Mouse (Mus musculus): ENCODE measurements around the gene Mrc2.

Gene Mrc2

DNA sequence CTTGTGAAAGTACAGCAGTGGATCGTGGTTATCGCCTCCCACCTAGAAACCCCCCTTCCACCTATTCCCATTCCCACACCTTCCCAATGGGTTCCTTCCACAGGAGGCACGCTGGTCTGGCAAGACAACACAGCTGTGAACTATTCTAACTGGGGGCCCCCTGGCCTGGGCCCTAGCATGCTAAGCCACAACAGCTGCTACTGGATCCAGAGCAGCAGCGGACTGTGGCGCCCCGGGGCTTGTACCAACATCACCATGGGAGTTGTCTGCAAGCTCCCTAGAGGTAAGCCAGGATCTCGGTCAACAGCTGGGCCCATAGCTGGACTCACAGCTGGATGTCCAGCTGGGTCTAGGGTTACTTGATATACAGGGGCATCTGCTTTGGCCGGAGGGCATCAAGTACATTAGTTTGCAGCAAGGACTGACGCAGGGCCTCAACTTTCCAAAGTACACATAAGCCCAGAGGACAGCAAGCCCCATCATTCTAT is 56.1 kb downstream of the Mrc2 start:
- DNase-seq (ENCODE audit: extremely low read depth, insufficient read length, low spot score): no peak

DNA sequence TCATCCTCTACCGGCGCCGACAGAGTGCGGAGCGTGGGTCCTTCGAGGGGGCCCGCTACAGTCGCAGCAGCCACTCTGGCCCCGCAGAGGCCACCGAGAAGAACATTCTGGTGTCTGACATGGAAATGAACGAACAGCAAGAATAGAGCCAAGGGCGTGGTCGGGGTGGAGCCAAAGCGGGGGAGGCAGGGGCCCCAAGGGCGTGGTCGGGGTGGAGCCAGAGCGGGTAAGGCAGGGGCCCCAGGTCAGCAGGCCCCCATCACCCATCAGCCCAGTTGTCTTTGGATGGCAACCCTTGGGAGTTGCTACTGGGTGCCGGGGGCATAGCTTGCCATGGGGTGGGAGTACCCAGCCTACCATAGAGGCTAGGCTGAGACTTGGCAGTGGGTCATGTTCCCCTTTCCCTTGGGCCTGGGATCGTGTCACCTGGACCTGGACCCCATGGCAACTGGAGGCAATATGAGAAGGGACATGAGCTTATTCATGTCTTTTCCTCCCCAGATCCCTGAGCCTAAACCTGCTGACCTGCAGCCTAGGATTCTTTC is 57.4 kb downstream of the Mrc2 start:
- no peak for DNase-seq (ENCODE audit: extremely low read depth, insufficient read length, low spot score)

DNA sequence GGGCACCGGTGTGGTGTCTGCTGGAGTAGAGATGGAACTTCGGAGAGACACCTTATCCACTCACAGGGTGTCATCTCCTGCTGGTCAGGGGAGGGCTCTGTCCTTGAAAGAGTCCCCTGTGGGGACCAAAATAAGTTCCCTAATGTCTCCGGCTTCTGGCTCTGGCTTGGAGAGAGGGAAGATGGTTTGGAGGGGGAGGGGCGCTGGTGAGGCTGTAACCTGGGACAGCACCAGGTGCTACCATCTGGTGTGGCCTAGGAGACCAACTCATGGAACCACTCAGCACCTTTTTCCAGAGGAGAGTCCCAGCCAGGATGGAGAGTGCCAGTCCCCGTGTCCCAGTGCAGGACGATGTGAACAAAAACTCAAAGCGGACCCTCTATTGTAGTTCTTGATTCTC is 58.2 kb downstream of the Mrc2 start:
- DNase-seq (ENCODE audit: extremely low read depth, insufficient read length, low spot score): no peak

DNA sequence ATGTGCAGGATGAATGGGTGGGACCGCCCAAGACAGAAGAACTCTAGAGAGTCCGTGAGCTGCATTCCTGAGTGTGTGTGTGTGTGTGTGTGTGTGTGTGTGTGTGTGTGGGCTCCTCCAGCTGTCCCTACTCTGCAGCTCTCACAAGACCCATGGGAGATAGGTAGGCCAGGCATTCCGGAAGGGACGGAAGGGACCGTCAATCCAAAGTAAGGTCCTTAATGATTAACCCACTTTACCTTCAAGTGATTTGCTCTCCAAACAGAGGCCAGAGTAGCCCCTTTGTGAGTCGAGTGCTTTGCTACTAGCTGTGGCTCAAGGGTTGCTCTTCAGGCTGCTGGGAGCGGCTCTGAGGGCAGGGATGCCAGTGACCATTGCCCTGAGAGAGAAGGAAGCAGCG is 59.7 kb downstream of the Mrc2 start:
- DNase-seq (ENCODE audit: extremely low read depth, insufficient read length, low spot score): no peak

DNA sequence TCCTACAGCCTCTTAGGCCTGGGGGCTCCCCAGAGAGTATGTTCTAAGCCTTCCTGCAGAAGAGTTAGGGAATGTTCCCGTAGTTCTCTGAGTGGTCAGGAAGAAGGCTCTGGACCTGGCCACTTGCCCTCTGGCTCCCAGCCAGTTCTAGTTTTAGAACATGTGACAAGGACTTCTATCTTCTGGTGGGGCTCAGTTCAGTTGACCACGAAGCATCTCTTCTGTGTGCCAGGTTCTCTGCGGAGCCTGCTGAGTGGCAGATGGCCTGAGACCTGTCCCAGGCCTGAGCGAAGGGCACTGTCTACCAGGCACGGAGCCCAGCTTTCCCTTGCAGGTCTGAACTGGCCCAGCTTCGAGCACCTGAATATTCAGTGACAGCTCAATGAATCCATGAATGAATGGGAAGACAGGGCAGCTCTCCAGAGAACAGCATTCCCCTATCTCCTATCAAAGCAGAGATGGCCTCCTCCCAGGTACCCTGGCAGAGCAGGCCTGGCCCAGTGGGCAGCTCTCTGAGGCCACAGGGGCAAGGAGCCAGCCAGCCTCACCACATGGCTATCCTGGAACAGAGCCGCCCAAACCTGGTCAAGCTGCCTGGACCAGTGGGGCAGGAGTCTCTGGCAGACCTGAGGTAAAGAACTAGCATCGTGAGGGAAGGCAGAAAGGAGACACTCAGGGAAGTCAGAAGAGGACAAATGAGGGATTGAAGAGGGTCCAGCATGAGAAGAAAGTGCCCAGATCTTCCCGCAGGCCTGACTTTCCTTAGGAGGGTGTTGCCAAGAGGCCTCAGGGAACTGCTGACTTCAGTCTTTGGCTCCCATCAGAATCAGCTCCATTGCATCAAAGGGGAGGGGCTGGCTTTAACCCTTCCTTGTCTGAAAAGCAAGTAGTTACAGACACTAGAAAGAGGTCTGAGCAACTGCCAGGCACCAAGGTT is 60.8 kb downstream of the Mrc2 start:
- peak; percentile 72 for DNase-seq (ENCODE audit: extremely low read depth, insufficient read length, low spot score)

DNA sequence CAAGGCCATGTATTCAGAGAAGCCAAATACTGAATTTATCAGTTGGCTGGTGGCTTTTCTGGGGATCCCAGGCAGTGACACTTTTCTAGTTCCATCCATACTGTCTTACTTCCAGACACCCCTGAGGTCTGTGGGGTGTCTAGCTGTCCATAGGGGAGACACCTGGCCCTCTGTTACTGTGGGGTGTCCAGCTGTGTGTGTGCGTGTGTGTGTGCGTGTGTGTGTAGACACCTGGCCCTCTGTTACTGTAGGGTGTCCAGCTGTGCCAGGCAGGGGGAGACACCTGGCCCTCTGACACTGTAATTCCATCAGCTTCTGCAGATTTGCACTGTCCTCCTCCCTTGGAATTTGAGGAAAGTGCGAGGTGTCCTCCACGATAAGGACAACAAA is 61.4 kb downstream of the Mrc2 start:
- DNase-seq (ENCODE audit: extremely low read depth, insufficient read length, low spot score): no peak

DNA sequence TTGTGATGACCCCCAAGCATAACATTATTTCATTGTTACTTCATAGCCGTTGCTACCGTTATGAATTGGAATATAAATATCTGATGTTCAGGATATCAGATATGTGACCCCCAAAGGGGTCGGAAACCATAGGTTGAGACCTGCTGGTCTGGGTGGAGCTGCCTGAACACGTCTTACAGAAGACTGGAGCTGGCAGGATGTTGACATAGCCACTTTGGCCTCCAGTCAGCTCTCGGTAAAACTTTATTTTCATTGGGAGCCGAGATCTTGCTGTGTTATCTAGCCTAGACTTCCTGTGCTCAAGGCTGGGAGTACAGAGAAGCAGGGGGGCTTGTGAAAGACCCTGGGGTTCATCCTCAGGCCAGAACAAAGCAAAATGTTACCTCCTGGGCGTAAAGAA is 63.9 kb downstream of the Mrc2 start:
- no peak for DNase-seq (ENCODE audit: extremely low read depth, insufficient read length, low spot score)

DNA sequence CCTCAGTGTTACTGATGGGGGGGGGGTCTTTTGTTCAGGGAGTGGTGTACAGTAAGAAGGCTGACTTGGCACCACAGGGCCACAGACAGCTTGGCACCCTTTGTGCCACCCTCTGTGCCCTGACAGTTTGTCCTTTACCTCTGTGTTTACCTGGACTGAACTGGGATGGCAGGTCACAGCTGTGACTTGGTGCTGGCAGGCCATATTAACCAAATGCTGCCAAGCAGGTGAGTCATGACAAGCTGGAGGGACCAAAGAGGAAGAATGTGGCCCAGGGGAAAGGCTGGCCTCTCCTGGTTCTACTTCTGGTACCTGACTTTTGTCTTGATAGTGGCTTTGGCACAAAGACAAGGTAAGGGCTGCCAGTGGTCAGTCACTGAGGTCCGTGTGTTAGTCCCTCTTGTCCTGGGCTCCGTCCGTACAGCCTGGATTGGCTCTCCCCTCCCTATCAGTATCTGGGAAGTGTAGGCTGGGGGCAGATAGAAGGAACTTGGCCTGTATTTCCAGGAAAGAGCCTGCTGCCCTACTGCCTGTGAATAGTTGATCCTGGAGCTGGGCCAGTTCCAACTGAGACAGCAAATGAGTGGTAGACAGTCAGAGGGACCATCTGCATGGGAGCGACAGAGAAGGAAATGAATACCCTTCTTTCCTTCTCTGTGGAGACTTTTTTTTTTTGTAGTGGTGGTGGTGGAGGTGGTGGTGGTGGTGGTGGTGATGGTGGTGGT is 69.8 kb downstream of the Mrc2 start:
- DNase-seq (ENCODE audit: extremely low read depth, insufficient read length, low spot score): no peak

DNA sequence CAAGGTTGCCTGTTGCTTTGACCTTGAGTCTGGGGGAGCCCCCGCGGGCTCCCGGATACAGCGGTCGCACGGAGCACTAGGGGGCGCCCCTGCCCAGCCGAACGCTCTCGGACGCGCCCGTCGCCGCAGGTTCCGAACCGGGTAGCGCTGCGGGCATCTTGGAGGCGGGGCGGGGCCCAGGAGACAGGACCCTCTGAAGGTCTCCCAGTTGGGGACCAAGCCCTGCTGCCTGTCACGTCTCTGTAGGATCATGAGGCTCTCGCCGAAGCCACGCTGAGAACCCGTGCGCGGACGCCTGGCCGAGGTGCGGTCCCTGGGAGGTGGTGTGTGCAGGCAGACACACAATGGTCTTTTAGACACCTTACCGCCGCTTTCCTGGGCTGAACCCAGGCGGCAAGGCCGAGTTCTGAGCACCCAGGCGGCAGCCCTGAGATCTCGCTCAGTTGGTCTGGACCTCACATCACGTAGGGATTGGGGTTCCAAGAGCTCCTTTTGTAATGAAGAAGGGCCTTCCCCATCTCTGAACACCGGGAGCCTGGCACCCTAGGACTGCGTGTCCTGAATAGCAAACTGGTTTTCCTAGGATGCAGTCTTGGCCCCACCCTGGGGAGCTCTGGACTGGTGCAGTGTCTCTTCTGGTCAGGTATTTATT is 70.6 kb downstream of the Mrc2 start:
- DNase-seq (ENCODE audit: extremely low read depth, insufficient read length, low spot score): no peak

DNA sequence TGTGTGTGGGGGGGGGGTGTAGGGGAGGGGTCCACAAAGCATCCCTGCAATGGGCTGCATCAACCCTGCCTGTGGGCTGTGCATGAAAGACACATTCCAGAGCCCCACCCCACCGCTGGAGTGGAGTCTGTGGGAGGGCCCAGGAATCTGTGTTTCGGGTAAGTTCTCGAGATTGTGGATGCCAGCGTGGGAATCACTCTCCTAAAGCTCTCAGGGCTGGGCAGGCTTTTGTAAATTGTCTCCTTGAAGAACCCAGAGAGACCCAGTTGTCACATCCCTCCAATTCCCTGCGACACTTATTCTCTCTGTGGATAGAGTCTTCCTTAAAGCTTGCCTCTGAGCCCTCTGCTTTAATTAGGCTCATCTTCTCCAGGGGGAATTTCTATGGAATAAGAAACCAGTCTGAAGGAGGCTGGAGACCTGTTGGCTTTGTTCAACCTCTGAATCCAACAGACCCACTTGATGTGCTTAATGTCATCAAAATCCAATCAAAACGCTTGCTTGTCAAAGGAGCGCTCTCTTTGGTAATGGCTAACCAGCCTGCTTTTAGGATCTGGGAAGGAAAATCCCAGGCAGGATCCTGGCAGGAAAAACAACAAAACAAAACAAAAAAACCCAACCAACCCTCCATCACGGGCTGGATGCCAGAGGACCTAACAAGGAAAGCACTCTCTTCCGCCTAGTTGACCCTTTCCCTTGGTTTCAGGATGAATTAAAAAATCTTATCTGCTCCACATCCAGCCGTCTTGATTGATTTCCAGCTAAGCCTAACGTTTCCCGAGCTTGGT is 71.3 kb downstream of the Mrc2 start:
- no peak for DNase-seq (ENCODE audit: extremely low read depth, insufficient read length, low spot score)

DNA sequence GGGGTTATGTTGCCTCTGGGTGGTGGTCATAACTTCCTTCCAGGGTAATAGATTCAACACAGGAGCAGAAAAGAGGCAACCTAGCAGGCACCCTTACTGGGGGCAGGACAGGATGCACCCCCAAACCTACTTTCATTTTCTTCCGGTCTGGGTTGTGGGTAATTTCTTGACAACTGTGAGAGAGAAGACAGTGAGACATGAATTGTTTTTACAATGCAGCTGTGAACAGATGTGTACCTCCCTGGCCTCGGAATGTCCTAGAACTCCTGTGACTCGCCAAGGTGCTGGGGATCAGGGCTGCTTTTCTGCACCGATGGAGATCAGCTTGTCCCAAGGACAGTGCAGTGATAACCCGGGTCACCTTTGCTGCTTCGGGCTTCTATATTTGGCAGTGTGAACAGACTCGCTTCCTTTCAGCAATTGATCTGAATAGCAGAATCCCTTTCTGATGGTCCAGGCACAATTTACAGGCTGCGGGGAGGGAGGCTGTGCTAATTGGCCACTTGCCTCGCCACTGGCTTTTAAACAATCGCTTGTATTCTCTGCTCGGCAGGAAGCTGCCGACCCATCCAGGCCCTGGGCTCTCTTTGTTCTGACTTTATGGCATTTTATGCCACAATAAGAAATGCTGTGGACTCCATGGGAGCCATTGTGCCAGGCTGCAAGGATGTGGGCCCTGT is 72.1 kb downstream of the Mrc2 start:
- DNase-seq (ENCODE audit: extremely low read depth, insufficient read length, low spot score): no peak

DNA sequence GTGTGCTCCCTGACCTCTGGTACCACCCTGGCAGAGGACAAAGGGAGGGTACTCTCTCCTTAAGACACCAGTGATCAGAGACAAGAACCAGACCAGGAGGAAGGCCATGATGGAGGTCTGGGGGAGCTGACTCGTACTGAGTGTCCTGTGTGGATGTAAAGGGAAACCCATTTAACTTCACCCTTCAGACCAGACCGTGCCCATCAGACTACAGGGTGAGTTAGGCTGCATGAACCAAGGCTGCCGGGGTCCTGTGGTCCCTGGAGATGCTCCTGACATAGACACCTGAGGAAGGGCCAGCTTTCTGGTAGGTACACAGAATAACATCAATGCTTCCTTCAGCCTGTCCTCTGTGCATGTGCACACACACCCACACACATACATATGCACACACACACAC is 73.2 kb downstream of the Mrc2 start:
- DNase-seq (ENCODE audit: extremely low read depth, insufficient read length, low spot score): no peak

DNA sequence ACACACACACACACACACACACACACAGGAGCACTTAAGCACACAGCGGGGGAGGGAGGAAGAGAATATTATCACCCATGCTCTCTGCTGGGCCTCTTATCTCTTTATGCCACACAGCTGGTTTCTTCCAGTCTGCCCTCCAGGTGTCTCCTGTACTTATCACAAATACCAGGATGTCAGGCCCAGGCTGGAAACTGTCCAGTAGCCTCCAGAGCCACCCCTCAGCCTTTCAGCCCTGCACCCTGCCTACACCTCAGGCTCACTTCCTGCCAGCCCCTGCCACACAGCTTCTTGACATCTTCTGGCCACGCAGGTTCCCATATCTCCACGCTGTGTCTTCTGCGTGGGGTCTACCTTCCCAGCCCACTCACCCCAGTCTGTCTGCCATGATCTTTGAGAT is 73.6 kb downstream of the Mrc2 start:
- DNase-seq (ENCODE audit: extremely low read depth, insufficient read length, low spot score): no peak

DNA sequence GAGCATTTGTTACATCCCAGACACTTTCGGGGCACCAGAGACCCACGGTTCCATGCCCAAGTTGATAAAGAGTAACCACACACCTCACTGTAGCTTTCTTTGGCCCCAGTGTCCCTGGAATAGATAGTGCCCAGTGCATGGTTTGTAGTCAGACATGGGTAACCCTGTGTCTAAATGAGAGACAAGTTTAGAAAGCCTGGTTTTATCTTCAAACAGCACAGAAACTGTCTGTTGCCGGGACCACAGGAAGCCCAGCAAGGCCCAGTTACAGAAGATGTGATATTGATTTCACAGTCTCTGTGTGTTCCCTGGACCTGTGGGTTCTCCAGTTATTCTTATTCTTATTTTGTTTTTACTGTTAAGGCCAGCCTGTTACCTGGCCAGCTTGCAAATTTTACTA is 74.7 kb downstream of the Mrc2 start:
- DNase-seq (ENCODE audit: extremely low read depth, insufficient read length, low spot score): no peak

DNA sequence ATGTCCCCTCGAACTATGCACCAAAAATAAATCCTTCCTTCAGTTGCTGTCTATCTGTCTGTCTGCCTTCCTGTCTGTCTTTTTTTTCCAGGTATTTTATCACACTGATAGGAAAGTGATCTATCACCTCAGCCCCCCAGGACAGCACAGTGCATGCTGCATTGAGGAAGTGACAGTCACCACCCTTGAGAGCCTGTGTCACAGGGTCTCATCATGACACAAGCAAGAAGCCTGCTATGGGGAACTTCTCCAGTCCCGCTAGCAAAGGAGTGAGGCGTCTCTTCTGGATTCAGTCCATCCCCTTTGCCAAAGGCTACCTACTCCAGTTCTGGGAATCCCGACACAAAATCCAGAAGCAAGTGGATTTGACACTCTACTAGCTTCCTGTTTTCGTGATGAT is 76.4 kb downstream of the Mrc2 start:
- DNase-seq (ENCODE audit: extremely low read depth, insufficient read length, low spot score): no peak

DNA sequence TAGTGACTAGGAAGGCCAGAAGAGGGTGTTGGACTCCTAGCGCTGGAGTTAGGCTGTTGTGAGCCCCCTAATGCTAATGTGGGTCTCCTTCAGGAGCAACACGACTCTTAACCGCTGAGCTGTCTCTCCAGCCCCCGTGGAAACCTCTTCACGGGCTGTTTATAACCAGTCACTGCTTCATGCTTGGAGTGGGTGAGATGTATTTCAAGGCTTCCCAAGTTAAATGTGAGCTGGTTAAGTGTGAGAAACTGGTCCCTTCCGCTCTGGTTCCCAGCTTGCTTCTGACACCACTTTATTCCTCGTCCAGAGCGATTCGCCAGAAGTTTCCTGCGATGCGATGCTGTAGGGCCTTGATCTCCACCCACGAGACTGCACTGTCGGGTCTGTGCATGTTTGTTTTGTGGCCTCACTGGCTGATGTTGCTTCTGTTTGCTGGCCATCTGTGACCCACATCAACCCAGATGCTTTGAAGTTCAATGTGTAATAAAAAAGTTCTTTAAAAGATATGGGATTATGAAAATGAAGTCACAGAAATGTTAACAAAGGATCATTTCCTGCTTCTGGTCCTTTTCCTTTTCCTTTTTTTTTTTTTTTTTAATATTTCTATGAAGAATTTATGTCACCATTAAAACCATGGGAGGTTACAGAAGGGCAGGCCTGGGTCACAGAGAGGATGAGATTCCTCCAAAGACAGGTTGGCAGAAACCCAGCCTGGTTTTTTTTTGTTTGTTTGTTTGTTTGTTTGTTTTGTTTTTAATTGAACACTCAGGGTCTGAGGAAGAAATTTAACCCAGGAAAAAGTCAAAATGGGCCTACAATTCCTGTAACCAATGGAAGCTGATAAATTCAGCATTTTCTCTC is 77.3 kb downstream of the Mrc2 start:
- DNase-seq (ENCODE audit: extremely low read depth, insufficient read length, low spot score): no peak

DNA sequence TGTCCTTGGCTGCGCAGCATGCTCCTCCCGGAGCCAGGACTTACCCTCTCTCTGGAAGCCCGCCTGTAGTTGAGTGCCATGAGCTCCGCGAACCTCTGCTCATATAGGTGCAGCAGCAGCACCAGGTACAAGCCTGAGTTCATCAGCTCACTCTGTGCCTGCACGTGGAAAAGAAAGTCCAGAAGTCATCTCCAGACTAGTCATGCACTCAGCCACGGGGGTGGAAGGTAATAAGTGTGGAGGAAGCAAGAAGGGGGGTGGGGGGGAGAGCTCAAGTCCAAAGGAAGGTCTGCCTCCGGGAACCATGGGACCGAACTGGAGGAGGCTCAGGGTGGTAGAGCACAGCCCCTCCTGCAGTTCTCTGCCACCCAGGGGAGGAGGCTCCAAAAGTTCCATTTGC is 79.4 kb downstream of the Mrc2 start:
- no peak for DNase-seq (ENCODE audit: extremely low read depth, insufficient read length, low spot score)

DNA sequence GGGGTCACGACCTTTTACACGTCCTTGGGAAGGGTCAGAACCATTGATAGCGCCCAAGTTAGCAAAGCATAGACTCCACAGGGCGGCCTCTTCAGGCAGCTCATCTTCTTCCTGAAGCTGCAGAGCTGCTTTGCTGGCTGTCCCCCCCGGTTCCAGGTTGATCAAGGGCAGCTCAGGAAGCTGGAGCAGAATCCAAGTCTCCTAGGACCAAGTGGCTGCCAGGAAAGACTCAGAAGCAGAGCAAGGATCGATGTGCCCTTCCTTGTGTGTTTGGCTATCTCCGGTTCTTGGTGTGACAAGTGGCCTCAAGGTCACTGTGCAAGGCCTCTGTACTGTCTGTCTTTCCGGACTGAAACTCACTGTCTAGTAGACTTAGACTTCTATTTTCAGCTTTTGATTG is 81.4 kb downstream of the Mrc2 start:
- DNase-seq (ENCODE audit: extremely low read depth, insufficient read length, low spot score): no peak
